Mouse (Mus musculus) T-cell, adult 2 months (primary cell): ENCODE measurements at regions not wholly inside any gene's neighbourhood (a gene's known extent, or its start where the extent isn't known, plus 50 kb on each side); places are given as distances from the start of the nearest gene placed in this dataset.

Source experiments
- DNase-seq: peaks from one replicate; pipeline ENCODE4 v3.0.0; 2022; ENCODE audit warnings: low spot score

DNA sequence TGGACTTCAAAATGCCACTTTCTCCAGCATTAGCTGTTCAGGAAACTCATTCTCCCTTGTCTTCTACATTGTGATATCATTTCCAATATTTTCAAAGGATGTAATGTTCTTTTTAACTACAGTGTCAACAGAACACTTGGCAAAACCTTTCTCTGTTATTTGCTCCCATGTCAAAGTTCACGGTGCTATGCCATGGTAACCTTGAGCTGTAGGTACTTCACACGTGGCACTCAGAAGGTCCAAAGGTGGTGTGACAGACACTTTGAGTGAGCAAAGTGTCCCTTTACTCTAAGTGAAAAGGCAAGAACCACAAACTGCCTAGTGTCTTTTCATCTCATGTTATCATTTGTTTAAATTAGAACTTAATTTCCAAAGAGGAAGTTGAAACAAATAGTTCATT is 53.3 kb upstream of the Tram2 start:
- DNase-seq = no peak

DNA sequence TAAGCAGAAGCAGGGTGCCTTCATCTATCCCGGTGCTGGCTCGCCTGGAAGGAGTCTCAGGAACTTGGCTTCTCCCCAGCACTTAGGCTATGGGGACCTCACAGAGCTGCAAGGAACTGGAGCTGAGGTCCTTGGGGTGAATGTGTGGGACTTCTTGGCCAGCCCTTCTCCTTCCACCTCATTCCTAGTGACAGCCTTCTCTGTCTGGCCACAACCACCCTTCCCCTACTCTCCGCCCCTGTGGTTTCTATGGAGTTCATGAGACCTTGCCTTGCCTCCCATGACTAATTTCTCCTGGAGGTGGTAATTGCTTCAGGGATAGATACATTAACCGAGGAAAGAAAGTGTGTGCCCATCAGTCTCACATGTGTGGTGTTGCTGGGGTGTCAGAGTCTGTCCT is 67.9 kb upstream of the Tram2 start:
- DNase-seq = no peak

DNA sequence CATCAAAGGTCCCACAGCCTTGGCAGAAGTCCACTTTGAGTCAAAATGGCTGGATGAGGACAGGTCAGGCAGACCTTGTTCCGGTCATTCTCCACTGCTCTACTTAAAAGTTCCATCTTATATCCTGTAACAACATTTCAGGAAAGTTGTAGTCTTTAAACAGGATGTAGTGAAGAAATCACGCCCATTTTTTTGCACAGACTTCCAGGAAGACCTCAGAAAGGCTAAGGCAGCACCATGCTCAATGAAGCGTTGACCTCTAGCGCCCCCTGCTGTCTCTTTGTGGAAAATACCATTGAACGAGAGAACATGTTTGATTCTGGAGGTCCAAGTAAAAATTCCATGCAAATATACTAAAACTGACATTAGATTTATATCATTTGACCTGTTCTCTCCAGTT is 56.6 kb upstream of the Tmem14a start:
- DNase-seq = peak; percentile 53

DNA sequence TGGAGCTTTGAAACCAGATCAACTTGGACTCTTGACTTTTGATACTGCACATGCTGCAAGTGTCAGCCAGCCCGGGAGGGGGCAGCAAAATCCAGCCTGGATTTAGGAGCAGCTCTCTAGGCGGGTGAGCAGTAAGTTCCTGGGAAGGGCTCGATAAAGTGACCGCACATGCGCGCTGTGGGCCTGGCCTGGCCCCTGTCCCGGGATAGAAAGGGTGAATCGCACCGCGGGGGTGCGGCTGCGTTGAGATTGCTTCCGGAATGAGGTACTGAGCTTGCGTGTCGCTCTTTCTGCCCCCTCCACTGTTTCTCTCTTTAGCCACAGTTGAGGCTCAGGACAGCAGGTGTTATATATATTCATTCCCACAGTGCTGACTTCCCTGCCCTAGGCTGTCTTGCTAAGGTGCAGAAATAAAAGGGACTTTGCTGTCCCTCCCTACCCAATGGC is 52.1 kb upstream of the Tmem14a start:
- DNase-seq = peak; percentile 56

DNA sequence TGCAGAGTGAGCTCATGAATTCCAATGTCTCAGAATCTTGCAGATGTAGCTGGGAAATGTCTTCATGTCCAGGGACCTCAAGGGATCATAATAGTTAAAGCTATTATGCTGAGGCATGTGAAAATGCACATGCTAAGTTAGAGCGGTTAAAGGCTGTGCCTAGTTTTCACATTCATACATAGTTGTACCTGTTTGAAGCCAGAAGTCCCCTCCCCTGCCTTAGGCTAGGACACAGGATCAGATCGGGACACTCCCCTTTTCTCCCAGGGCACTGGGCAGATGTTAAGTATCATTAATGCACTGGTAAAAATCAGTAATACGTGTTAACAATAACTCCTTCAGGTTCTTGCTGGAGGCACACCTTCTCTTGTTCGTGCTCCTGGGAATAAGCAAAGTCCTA is 51.6 kb upstream of the Tmem14a start:
- no peak for DNase-seq
